25 mouse cellular contexts compared by ENCODE assay signal in genomic region chr9:55240852-55241251, GRCm38 (mm10).
"Had no signal": no experiment of that assay in that cellular context is flagged by ENCODE, and none has a peak within 500 bp of the region (broad histone marks: within the 10 kb centered on the region; RNA-seq: fewer than 3 reads in every experiment).

No protein-coding gene starts in this region.

- DNase-seq: gastrocnemius, postnatal 14 days; gastrocnemius, postnatal 36 days; heart, adult 18-20 months; heart, postnatal 14 days; heart, postnatal 36 days; kidney, adult 11 months; kidney, adult 2 months; kidney, adult 9 months; kidney, postnatal 14 days; kidney, postnatal 36 days; layer of hippocampus, adult 9-11 months; layer of hippocampus, postnatal 36 days; left cerebral cortex, postnatal 4 days had no signal

- H3K27ac ChIP-seq: heart, embryonic 13.5 days; heart, embryonic 15.5 days; hindbrain, embryonic 13.5 days; hindbrain, embryonic 15.5 days; hindbrain, postnatal 0 days; intestine, embryonic 15.5 days; kidney, embryonic 15.5 days; kidney, postnatal 0 days; limb, embryonic 13.5 days; limb, embryonic 15.5 days; liver, embryonic 12.5 days; liver, embryonic 14.5 days had no signal

- H3K27me3 ChIP-seq: heart, embryonic 13.5 days; heart, embryonic 15.5 days; hindbrain, embryonic 13.5 days; hindbrain, embryonic 15.5 days; intestine, embryonic 15.5 days; limb, embryonic 15.5 days had no signal

- H3K36me3 ChIP-seq: heart, embryonic 13.5 days; heart, embryonic 15.5 days; hindbrain, embryonic 13.5 days; hindbrain, embryonic 15.5 days; intestine, embryonic 15.5 days; kidney, embryonic 15.5 days; limb, embryonic 13.5 days; limb, embryonic 15.5 days; liver, embryonic 12.5 days had no signal

- ATAC-seq: hindbrain, postnatal 0 days; intestine, embryonic 15.5 days; liver, embryonic 12.5 days had no signal

- H3K4me3 ChIP-seq: heart, embryonic 15.5 days; hindbrain, embryonic 13.5 days; hindbrain, embryonic 15.5 days; intestine, embryonic 15.5 days; kidney, embryonic 15.5 days; limb, embryonic 13.5 days; limb, embryonic 15.5 days; liver, embryonic 12.5 days had no signal

- H3K9me3 ChIP-seq: heart, embryonic 13.5 days; heart, embryonic 15.5 days; hindbrain, embryonic 13.5 days; hindbrain, embryonic 15.5 days; intestine, embryonic 15.5 days; kidney, embryonic 15.5 days; limb, embryonic 13.5 days; limb, embryonic 15.5 days; liver, embryonic 12.5 days had no signal

- H3K9ac ChIP-seq: heart, embryonic 13.5 days; heart, embryonic 15.5 days; hindbrain, embryonic 13.5 days; hindbrain, embryonic 15.5 days; intestine, embryonic 15.5 days; kidney, embryonic 15.5 days; limb, embryonic 13.5 days; limb, embryonic 15.5 days; liver, embryonic 12.5 days; liver, embryonic 14.5 days had no signal

- H3K4me1 ChIP-seq: hindbrain, embryonic 15.5 days; intestine, embryonic 15.5 days; limb, embryonic 13.5 days; limb, embryonic 15.5 days had no signal
